In the genomic region with DNA sequence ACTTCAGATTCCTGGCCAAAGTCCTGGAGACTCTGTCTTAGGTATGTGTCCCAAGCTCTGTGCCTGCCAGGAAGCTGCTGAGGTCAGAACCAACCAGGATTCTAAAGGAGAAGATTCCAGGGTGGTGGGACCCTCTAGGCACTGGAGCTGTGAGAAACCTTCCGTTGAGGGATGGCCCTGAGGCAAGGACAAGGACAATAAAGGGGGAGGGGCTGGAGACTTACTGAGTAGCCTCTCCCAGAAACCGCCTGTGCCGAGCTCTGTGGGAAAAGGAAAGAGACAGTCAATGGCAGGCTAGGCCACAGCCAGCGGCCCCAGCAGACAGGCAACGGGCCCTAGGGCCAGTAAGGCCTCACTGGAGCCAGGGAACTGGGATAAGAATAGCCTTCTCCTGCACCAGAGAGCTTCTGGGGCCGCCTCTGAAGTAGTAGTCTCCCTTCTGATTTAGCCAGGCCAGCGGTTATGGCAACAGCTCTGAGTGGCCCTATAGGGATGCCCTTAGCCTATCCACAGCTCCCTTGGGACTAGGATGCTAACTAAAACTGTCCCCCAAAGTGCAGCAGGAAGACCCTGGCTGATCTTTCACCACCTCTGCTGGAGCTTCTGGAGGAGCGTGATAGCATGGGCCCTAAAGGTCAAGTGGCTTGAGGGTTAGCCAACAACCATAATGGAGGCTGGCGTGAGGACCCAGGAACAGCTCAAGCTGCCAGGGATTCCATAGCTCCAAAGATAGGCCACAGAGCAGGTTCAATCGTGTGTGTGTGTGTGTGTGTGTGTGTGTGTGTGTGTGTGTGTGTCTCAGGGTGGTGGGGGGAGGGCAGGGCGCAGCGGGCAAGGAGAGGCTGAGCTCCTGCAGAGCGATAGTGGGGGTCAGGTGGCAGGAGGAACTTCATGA, we compare ENCODE assay signal across 9 mouse cellular contexts. TPM values are rescaled to one million over a fixed set of nuclear protein-coding genes. Genes with fewer than 3 reads are reported as not detected.
DNase-seq lines count a peak whose midpoint lies in the region; ATAC-seq and TF ChIP-seq lines count a peak whose summit lies in the region.
"Had no signal": no experiment of that assay in that cellular context is flagged by ENCODE, and none has a peak within 500 bp of the region (broad histone marks: within the 10 kb centered on the region; RNA-seq: fewer than 3 reads in every experiment).

No protein-coding gene starts in this region.

- H3K4me3 ChIP-seq in limb, embryonic 12.5 days (replicated peaks): no peak overlapping the region
- H3K4me3 ChIP-seq in limb, embryonic 10.5 days: no peak overlapping the region
- H3K4me3 ChIP-seq in forebrain, postnatal 0 days (ENCODE audit: low read depth, low read length): no peak overlapping the region
- H3K4me3 ChIP-seq in hindbrain, embryonic 15.5 days: no peak overlapping the region

- peaks cover 11% of the 10 kb centered on the region; the same call in 1 of the 2 replicates for H3K36me3 ChIP-seq in limb, embryonic 12.5 days
- H3K36me3 ChIP-seq in limb, embryonic 10.5 days: peaks cover 17% of the 10 kb centered on the region; the same call in 1 of the 2 replicates
- H3K36me3 ChIP-seq in forebrain, postnatal 0 days (ENCODE audit: insufficient read depth): peaks cover 13% of the 10 kb centered on the region; the same call in 1 of the 2 replicates
- no peaks in the 10 kb centered on the region for H3K36me3 ChIP-seq in hindbrain, embryonic 15.5 days

- H3K4me1 ChIP-seq in limb, embryonic 12.5 days (replicated peaks): peaks cover 52% of the 10 kb centered on the region
- peaks cover 41% of the 10 kb centered on the region for H3K4me1 ChIP-seq in limb, embryonic 10.5 days
- H3K4me1 ChIP-seq in forebrain, postnatal 0 days (ENCODE audit: insufficient read depth): peaks cover 17% of the 10 kb centered on the region
- H3K4me1 ChIP-seq in hindbrain, embryonic 15.5 days (replicated peaks): peaks cover 34% of the 10 kb centered on the region

- H3K27ac ChIP-seq in limb, embryonic 12.5 days: peak overlapping the region; percentile 74; the same call in 1 of the 2 replicates
- H3K27ac ChIP-seq in limb, embryonic 10.5 days: no peak overlapping the region; the same call in 1 of the 2 replicates
- H3K27ac ChIP-seq in forebrain, postnatal 0 days (ENCODE audit: low read depth, low read length): peak overlapping the region; percentile 73
- peak overlapping the region; percentile 71 for H3K27ac ChIP-seq in hindbrain, embryonic 15.5 days (replicated peaks)

- no peaks in the 10 kb centered on the region for H3K27me3 ChIP-seq in limb, embryonic 12.5 days
- no peaks in the 10 kb centered on the region for H3K27me3 ChIP-seq in limb, embryonic 10.5 days (ENCODE audit: low read depth, poor library complexity, severe bottlenecking)
- H3K27me3 ChIP-seq in forebrain, postnatal 0 days (ENCODE audit: insufficient read depth, low read length): no peaks in the 10 kb centered on the region
- H3K27me3 ChIP-seq in hindbrain, embryonic 15.5 days: no peaks in the 10 kb centered on the region
- H3K27me3 ChIP-seq: Patski had no signal

- H3K9me3 ChIP-seq in limb, embryonic 12.5 days: no peaks in the 10 kb centered on the region
- H3K9me3 ChIP-seq in limb, embryonic 10.5 days (replicated peaks): no peaks in the 10 kb centered on the region
- H3K9me3 ChIP-seq in forebrain, postnatal 0 days (ENCODE audit: low read length): no peaks in the 10 kb centered on the region
- H3K9me3 ChIP-seq in hindbrain, embryonic 15.5 days: no peaks in the 10 kb centered on the region

- no peak overlapping the region for H3K4me2 ChIP-seq in limb, embryonic 12.5 days
- H3K4me2 ChIP-seq in forebrain, postnatal 0 days (ENCODE audit: low read depth): no peak overlapping the region; the same call in 1 of the 2 replicates
- H3K4me2 ChIP-seq in hindbrain, embryonic 15.5 days: no peak overlapping the region; the same call in 1 of the 2 replicates
- H3K4me2 ChIP-seq: lung, embryonic 14.5 days had no signal

- H3K9ac ChIP-seq in limb, embryonic 12.5 days (replicated peaks): no peak overlapping the region
- 0 out of 2 replicates have a peak overlapping the region, but pooled peaks have one; percentile 10 for H3K9ac ChIP-seq in forebrain, postnatal 0 days
- H3K9ac ChIP-seq in hindbrain, embryonic 15.5 days: no peak overlapping the region
- H3K9ac ChIP-seq: lung, embryonic 14.5 days had no signal

- DNase-seq in limb, embryonic 10.5 days (ENCODE audit: low spot score): no peak
- no peak for DNase-seq in forebrain, postnatal 0 days
- DNase-seq in kidney, postnatal 14 days: no peak
- DNase-seq in lung, postnatal 10 days: no peak
- DNase-seq: lung, embryonic 14.5 days had no signal

- no peak for ATAC-seq in limb, embryonic 12.5 days (ENCODE audit: insufficient number of reproducible peaks, insufficient read depth, low FRiP score, low TSS enrichment, low read depth)
- ATAC-seq in forebrain, postnatal 0 days: peak; percentile 8; the same call in 1 of the 2 replicates
- ATAC-seq in hindbrain, embryonic 15.5 days (ENCODE audit: low FRiP score, low read depth): peak; percentile 12; the same call in 1 of the 2 replicates
- no peak for ATAC-seq in frontal cortex, adult (ENCODE audit: low TSS enrichment)

- WGBS in limb, embryonic 12.5 days: 47% methylated on average over 13 of the region's 13 CpGs
- 48% methylated on average over 13 of the region's 13 CpGs for WGBS in limb, embryonic 10.5 days
- WGBS in forebrain, postnatal 0 days: 23% methylated on average over 13 of the region's 13 CpGs
- WGBS in hindbrain, embryonic 15.5 days: 34% methylated on average over 12 of the region's 13 CpGs

- no peak for TF ChIP-seq CTCF in forebrain, postnatal 0 days (IDR thresholded peaks at IDR 0.05; ENCODE audit: low read depth)

RNA-seq across cellular contexts. Expression of gene Fbrsl1, which starts 32.2 kb away (rescaled TPM):
- 27.7 and 31.4 TPM in 2 replicates for polyA plus RNA-seq in limb, embryonic 12.5 days (2016; fragmentation: Nextera tagmentation; extraction: Ambion mirVana)
- 22.5 and 24.8 TPM in 2 replicates for polyA plus RNA-seq in limb, embryonic 10.5 days (2016; fragmentation: Nextera tagmentation; extraction: Ambion mirVana)
- 28.1 and 30.3 TPM in 2 replicates for total RNA-seq in forebrain, postnatal 0 days (2014; rRNA removed)
- 20.2 and 21.3 TPM in 2 replicates for polyA plus RNA-seq in forebrain, postnatal 0 days (2015; fragmentation: Nextera tagmentation; extraction: Ambion mirVana)
- 20.8 and 25.1 TPM in 2 replicates for polyA plus RNA-seq in hindbrain, embryonic 15.5 days (2015; fragmentation: Nextera tagmentation; extraction: Ambion mirVana)

Comparison
In these comparisons a context has a peak if more than half of its experiments do, and no peak if none do; other contexts are left out.
1. ATAC-seq: peak in forebrain, postnatal 0 days (single experiment) and hindbrain, embryonic 15.5 days (single experiment); none in limb, embryonic 12.5 days (single experiment) and frontal cortex, adult (single experiment).